Mouse (Mus musculus): Measurements from ENCODE around the gene Jarid2.

The Jarid2 gene

DNA sequence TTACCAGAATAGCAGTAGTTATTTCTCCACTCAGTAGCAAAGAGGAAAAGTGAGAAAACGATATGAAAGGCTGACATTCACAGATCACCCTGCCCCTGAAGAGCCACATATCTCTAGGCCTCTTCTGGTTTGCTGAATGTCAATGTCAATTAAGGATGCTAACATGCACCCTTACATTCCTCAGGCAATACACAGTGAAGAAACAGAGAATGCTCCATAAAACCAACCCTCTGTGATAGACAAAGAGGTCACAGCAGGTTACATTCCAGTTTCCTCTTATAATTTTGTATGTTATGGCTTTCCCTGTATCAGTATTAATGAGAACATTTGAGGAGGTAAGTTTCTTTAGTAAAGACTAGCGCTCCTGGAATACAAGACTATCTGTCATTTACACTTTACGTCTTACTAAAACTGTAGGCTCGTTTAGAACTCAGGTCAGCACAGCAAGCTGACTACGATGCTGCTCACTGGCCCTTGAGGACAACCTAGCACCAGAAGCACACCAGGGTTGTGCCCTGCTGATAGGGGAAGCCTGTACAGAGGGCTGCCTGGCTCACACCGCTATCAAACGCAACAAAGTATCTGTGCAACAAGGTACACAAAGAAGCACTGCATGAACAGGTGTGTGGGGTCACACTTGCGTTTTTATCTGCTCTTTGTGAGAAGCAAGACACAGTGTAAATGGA is 224.4 kb downstream of the Jarid2 start:
- no peak for DNase-seq (ENCODE audit: inconsistent age in 2 of 2, low spot score in 1 of 2)

DNA sequence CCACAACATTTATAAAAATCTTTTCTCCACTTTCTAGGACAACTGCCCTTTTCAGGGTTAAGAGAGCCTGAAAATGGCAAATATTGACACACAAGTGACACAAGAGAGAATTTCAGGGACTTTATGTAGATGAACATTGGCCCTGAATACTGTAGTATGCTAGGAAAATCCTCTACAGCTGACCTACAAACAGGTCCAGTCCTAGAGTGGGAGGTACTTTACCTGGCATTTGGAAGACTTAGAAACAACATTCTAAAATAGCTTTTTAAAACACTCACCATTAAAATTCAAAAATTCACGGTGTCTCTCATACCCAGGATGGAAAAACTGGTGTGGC is 224.9 kb downstream of the Jarid2 start:
- no peak for DNase-seq (ENCODE audit: inconsistent age in 2 of 2, low spot score in 1 of 2)

DNA sequence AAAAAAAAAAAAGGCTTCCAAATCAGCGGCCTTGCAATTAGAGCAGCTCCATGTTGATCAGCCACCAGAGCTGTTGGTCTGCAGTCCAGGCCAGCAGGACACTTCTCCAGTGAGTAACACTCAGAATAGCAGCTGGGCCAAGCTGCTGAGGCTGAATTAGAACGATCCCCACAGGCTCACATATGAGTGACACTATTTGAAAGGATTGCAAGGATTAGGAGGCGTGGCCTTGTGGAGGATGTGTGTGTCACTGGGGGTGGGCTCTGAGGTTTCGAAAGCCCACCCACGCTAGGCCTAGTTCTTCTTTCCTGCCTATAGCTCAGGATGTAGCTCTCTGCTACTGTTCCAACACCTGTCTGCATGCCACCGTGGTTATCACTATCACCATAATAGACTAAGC is 226.5 kb downstream of the Jarid2 start:
- DNase-seq (ENCODE audit: inconsistent age in 2 of 2, low spot score in 1 of 2) = no peak

DNA sequence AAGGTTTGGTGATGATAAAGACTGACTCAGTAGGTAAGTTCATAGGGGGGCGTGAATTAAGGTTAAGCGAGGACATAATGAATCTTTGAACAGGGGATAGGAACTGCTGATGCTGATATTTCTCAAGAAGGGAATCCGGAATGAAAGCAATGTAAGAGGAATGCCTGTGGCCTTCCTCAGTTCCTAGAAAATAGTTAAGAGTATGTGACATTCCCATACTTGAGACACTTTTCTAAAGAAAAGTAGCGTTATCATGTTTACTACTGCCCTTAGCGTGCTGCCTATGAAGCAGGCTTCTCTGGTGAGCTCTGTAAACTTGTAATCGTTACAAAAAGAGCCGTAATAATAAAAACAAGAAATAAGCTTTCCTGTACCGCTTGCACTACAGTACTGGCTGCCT is 227.8 kb downstream of the Jarid2 start:
- DNase-seq (ENCODE audit: inconsistent age in 2 of 2, low spot score in 1 of 2) = no peak

DNA sequence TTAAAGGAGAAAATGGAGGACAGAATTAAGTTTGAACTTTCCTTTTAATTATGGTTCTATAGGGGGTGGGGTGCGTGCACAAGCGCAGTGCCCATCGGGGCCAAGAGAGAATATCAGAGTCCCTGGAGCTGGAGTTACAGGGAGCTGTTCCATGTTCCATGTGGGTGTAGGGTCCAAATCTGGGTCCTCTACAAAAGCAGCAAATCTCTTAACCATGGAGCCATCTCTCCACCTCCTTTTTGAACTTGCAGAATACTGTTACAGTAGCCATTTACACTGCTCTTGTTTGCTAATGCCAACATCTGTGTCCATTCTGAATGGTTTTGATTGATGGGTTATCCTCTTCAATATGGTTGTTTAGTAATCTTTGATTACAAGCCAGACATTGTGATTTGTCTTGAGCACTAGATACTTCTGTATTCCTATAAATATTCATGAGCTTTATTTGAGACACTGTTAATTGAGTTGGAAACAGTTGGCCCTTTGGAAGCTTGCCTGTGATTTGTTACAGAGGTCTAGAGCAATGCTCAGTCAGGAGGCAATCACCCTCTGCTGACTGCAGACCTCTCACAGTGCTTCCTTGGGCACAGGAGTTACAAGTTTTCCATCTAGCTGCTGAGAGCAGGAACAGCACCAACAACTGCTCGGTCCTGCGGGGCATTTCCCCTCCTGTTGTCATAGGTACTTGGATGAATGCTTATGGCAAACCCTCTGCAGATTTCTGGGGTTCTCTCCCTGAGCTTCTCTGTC is 231.4 kb downstream of the Jarid2 start:
- DNase-seq (ENCODE audit: inconsistent age in 2 of 2, low spot score in 1 of 2) = no peak

Data from adrenal gland, adult (tissue).